Mouse (Mus musculus): ENCODE measurements around the gene 1500009C09Rik. TPM values are rescaled to one million over a fixed set of nuclear protein-coding genes. Genes with fewer than 3 reads are reported as not detected.

Gene 1500009C09Rik
- polyA plus RNA-seq, 1 experiment from 2014 or later, result 13.3 TPM

DNA sequence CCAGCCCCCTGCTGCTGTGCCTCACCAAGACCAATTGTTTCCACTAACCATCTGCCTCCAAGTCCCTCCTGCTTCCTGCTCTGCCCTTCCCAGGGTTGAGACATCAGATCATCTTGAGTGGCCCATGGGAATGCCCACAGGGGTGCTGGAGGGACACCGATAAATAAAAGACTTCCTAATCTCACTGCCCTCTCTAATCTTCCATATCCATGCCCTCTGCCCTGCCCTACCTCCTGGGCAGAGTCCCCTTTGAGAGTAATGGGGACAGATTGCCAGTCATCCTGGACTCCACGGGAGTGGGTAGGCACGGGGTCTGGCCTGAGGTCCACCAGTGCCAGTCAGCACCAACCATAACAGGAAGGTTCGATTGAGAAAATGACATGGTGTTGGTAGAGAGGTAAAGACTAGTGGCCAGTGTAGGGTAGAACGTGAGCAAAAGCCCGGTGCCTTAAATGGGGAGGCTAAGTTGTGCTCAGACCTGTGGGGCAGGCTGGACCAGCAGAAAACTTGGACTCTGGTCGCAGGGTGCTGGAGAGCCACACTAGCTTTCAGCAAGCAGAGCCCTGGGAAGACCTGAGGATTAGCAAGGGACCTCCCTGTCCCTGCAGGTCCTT, 27.5 kb upstream of the 1500009C09Rik start:
- Histone ChIP-seq H3K9ac (replicated peaks; ENCODE audit: low read depth, low read length) (no peak overlapping the region), H3K36me3 (ENCODE audit: control insufficient read depth, insufficient read depth, low read length) (no peaks in the 10 kb centered on the region), H3K27ac (ENCODE audit: low read depth, low read length) (no peak overlapping the region), H3K9me3 (ENCODE audit: control insufficient read depth, low read length) (no peaks in the 10 kb centered on the region), H3K4me3 (ENCODE audit: low read depth, low read length) (no peak overlapping the region; the same call in 1 of the 2 replicates), H3K4me1 (ENCODE audit: control insufficient read depth, insufficient read depth, low read length) (peaks cover 5% of the 10 kb centered on the region; the same call in 1 of the 2 replicates), H3K4me2 (ENCODE audit: low read depth, low read length) (peak overlapping the region; percentile 59), H3K27me3 (ENCODE audit: control insufficient read depth, insufficient read depth, low read length) (0 out of 2 replicates have a peak, but pooled peaks cover 3% of the 10 kb centered on the region)
- WGBS, result 47% methylated on average over 7 of the region's 7 CpGs
- peak; percentile 24; the same call in 1 of the 2 replicates for ATAC-seq (ENCODE audit: low read depth)

DNA sequence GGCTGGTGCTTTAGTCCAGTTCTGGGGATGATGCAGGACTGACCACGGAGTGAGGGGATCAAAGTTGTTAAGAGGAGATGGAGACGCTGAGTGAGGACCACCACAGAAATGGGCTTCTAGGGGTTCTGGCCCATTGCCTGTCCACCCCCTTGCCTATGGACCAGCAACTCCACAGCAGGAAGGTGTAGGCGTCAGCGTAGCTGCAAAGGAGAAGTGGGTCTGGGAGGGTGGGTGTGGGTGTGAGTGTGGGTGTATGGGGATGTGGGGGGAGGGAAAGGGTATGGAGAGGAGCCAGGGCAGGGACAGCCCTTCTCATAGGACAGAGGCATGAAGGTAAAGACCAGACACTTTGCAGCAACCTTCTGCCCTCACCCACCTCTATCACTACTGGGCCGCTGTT, 26.4 kb upstream of the 1500009C09Rik start:
- WGBS, result 91% methylated on average over 5 of the region's 5 CpGs
- Histone ChIP-seq H3K9me3 (ENCODE audit: control insufficient read depth, low read length) (no peaks in the 10 kb centered on the region), H3K9ac (replicated peaks; ENCODE audit: low read depth, low read length) (no peak overlapping the region), H3K4me2 (ENCODE audit: low read depth, low read length) (no peak overlapping the region), H3K27me3 (ENCODE audit: control insufficient read depth, insufficient read depth, low read length) (0 out of 2 replicates have a peak, but pooled peaks cover 3% of the 10 kb centered on the region), H3K27ac (ENCODE audit: low read depth, low read length) (no peak overlapping the region), H3K4me1 (ENCODE audit: control insufficient read depth, insufficient read depth, low read length) (peaks cover 5% of the 10 kb centered on the region; the same call in 1 of the 2 replicates), H3K36me3 (ENCODE audit: control insufficient read depth, insufficient read depth, low read length) (no peaks in the 10 kb centered on the region), H3K4me3 (ENCODE audit: low read depth, low read length) (no peak overlapping the region)
- no peak for ATAC-seq (ENCODE audit: low read depth)

DNA sequence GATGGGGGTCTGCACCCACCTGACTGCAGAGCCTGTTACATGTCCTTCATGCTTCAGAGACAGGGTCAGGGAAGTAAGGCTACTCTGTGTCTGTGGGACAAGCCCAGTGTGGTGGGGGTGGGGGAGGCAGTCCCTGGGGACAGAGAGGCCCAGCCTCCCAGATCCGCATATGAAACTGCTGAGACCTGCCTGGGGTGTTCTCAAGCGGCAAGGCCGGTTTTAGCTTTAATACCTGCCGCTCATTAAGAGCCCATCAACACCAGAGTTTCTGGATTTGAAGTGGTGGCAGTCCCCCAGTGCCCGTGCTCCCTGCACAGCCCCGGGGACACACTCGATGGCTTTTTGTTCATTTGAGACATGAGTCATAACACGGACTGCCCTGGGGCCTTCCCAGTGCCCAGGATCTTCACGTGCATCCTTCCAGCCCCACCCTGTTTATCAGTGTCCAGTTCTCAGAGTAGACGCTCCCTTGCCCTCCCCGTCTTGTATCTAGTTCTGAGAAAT, 22.6 kb upstream of the 1500009C09Rik start:
- Histone ChIP-seq H3K36me3 (ENCODE audit: control insufficient read depth, insufficient read depth, low read length) (no peaks in the 10 kb centered on the region), H3K4me1 (ENCODE audit: control insufficient read depth, insufficient read depth, low read length) (no peaks in the 10 kb centered on the region), H3K4me3 (ENCODE audit: low read depth, low read length) (no peak overlapping the region), H3K27ac (ENCODE audit: low read depth, low read length) (no peak overlapping the region; the same call in 1 of the 2 replicates), H3K4me2 (ENCODE audit: low read depth, low read length) (no peak overlapping the region), H3K9me3 (ENCODE audit: control insufficient read depth, low read length) (no peaks in the 10 kb centered on the region), H3K9ac (replicated peaks; ENCODE audit: low read depth, low read length) (no peak overlapping the region), H3K27me3 (ENCODE audit: control insufficient read depth, insufficient read depth, low read length) (0 out of 2 replicates have a peak, but pooled peaks cover 2% of the 10 kb centered on the region)
- ATAC-seq (ENCODE audit: low read depth), result no peak
- 46% methylated on average over 11 of the region's 11 CpGs for WGBS

DNA sequence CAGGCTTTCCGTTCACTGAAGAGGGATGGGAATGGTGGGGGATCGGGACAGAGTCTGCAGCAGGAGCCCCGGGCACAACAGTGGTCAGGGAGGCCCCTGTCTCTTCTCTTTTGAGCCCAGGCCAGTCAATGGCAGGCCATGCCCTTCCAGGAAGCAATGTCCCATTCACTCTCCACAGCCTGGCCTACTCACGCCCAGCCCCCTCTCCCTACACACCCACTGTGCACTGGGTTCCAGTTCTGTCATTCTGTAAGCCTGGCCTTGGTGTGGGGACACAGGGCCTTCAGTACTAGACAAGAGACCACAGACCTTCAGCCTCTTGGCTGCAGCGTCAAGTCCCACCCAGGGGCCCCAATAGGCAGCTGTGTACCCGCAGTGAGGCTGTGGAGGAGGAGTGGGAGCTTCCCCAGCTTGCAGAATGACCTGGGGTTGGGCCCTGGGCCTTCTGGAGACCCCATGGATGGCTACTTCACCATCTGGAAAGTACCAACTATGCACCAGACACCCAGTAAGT, 22.0 kb upstream of the 1500009C09Rik start:
- H3K4me1 ChIP-seq (ENCODE audit: control insufficient read depth, insufficient read depth, low read length), result no peaks in the 10 kb centered on the region
- no peak overlapping the region for H3K9ac ChIP-seq (replicated peaks; ENCODE audit: low read depth, low read length)
- no peak for ATAC-seq (ENCODE audit: low read depth)
- H3K27ac ChIP-seq (ENCODE audit: low read depth, low read length), result no peak overlapping the region
- no peaks in the 10 kb centered on the region for H3K27me3 ChIP-seq (ENCODE audit: control insufficient read depth, insufficient read depth, low read length)
- no peak overlapping the region for H3K4me2 ChIP-seq (ENCODE audit: low read depth, low read length)
- 68% methylated on average over 6 of the region's 6 CpGs for WGBS
- H3K4me3 ChIP-seq (ENCODE audit: low read depth, low read length), result no peak overlapping the region
- H3K36me3 ChIP-seq (ENCODE audit: control insufficient read depth, insufficient read depth, low read length), result no peaks in the 10 kb centered on the region
- H3K9me3 ChIP-seq (ENCODE audit: control insufficient read depth, low read length), result no peaks in the 10 kb centered on the region

DNA sequence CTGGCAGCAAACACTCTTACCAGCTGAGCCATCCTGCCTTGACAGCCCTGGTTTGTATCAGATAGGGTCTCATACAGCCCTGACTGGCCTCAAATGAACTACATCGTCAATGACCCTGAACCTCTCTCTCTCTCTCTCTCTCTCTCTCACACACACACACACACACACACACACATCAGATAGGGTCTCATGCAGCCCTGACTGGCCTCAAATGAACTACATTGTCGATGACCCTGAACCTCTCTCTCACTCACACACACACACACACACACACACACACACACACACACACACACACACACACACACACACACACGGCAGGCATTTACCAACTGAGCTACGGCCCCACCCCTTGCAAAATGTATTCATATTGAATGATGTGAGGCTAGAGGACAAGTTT, 21.1 kb upstream of the 1500009C09Rik start:
- ATAC-seq (ENCODE audit: low read depth), result no peak
- Histone ChIP-seq H3K27ac (ENCODE audit: low read depth, low read length) (no peak overlapping the region), H3K9me3 (ENCODE audit: control insufficient read depth, low read length) (no peaks in the 10 kb centered on the region), H3K4me1 (ENCODE audit: control insufficient read depth, insufficient read depth, low read length) (no peaks in the 10 kb centered on the region), H3K4me3 (ENCODE audit: low read depth, low read length) (no peak overlapping the region), H3K9ac (replicated peaks; ENCODE audit: low read depth, low read length) (no peak overlapping the region), H3K27me3 (ENCODE audit: control insufficient read depth, insufficient read depth, low read length) (no peaks in the 10 kb centered on the region), H3K36me3 (ENCODE audit: control insufficient read depth, insufficient read depth, low read length) (no peaks in the 10 kb centered on the region), H3K4me2 (ENCODE audit: low read depth, low read length) (no peak overlapping the region)
- WGBS, result 79% methylated on average over 4 of the region's 4 CpGs

DNA sequence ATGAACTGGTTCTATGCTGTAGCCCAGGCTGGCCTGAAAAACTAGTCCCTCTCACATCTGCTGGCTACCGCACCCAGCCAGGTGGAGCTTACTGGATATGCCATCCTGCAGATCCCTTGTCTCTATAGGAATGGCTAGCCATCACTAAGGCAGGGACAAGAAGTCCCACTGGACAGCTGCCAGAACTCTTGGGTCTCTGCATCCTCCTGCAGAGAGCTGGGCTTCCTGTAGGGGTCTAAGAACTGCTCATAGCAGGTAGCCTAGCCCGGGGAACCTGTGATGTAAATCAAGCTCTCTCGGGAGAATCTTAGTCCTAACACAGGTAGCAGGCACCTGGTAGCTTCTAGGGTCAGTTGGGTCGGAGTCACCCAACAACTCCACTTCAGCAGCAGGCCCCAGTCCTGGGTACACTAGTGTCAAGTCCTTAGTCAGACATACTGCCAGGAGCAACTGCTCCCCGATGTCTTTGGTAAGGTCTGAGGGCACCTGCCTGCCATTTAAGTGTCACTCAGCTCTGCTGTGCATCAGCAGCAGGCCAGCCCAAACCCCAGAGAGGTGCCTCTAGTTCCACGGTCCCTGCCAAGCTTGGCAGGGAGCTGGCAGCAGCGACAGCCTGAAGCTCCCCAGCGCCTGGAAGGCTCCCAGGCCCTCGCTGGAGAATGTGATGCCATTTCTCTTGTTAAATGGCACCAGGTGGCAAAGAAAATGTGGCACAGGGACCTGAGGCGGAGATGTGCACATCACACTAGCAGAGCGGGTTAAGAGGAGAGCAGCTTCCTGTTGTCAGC, 20.4 kb upstream of the 1500009C09Rik start:
- no peaks in the 10 kb centered on the region for H3K9me3 ChIP-seq (ENCODE audit: control insufficient read depth, low read length)
- no peak for ATAC-seq (ENCODE audit: low read depth)
- H3K9ac ChIP-seq (replicated peaks; ENCODE audit: low read depth, low read length), result no peak overlapping the region
- H3K4me2 ChIP-seq (ENCODE audit: low read depth, low read length), result no peak overlapping the region
- H3K4me1 ChIP-seq (ENCODE audit: control insufficient read depth, insufficient read depth, low read length), result no peaks in the 10 kb centered on the region
- 63% methylated on average over 11 of the region's 11 CpGs for WGBS
- H3K4me3 ChIP-seq (ENCODE audit: low read depth, low read length), result no peak overlapping the region
- no peaks in the 10 kb centered on the region for H3K36me3 ChIP-seq (ENCODE audit: control insufficient read depth, insufficient read depth, low read length)
- H3K27me3 ChIP-seq (ENCODE audit: control insufficient read depth, insufficient read depth, low read length), result no peaks in the 10 kb centered on the region
- no peak overlapping the region for H3K27ac ChIP-seq (ENCODE audit: low read depth, low read length)

DNA sequence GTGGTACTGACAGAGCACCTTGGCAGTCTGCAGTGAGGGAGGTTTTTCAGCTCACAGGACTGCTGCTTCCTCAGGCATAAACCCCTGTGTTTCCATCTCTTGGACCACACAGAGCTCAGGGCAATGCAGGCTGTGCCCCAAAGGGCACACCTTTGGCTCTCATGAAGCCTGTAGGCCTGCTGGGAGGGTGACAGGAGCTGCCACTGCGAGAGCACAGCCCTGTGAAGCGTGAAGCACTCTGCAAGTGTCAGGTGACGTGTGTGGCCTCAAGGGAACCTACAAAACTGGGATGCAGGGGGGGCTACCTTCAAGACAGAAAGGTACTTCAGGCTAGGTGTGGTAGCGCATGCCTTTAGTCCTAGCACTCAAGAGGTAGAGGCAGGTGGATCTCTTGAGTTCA, 19.5 kb upstream of the 1500009C09Rik start:
- no peak for ATAC-seq (ENCODE audit: low read depth)
- Histone ChIP-seq H3K36me3 (ENCODE audit: control insufficient read depth, insufficient read depth, low read length) (no peaks in the 10 kb centered on the region), H3K4me1 (ENCODE audit: control insufficient read depth, insufficient read depth, low read length) (no peaks in the 10 kb centered on the region), H3K4me2 (ENCODE audit: low read depth, low read length) (no peak overlapping the region), H3K27me3 (ENCODE audit: control insufficient read depth, insufficient read depth, low read length) (no peaks in the 10 kb centered on the region), H3K9me3 (ENCODE audit: control insufficient read depth, low read length) (no peaks in the 10 kb centered on the region), H3K9ac (replicated peaks; ENCODE audit: low read depth, low read length) (no peak overlapping the region), H3K27ac (ENCODE audit: low read depth, low read length) (no peak overlapping the region), H3K4me3 (ENCODE audit: low read depth, low read length) (no peak overlapping the region)
- WGBS, result 70% methylated on average over 4 of the region's 4 CpGs

DNA sequence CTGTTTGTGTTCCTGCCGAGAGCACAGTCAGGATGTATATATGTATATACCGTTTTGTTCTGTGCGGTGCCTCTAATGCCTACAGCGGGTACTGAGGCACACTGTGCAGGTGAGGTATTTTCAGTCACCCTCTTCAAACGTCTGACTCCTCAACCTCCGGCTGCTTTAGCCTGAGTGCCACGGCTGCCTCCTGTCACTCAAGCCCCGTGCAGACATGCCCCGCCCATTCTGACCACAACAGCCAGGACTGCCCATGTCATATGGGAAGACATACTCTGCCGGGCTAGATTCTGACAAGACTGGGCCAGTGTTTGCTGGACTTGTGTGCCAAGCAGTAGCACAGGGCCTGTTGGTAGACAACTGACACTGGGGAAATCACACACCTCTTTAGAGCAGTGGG, 16.5 kb upstream of the 1500009C09Rik start:
- H3K9me3 ChIP-seq (ENCODE audit: control insufficient read depth, low read length), result no peaks in the 10 kb centered on the region
- H3K4me1 ChIP-seq (ENCODE audit: control insufficient read depth, insufficient read depth, low read length), result no peaks in the 10 kb centered on the region
- no peaks in the 10 kb centered on the region for H3K36me3 ChIP-seq (ENCODE audit: control insufficient read depth, insufficient read depth, low read length)
- no peak overlapping the region for H3K4me2 ChIP-seq (ENCODE audit: low read depth, low read length)
- no peak overlapping the region for H3K27ac ChIP-seq (ENCODE audit: low read depth, low read length)
- 78% methylated on average over 10 of the region's 10 CpGs for WGBS
- ATAC-seq (ENCODE audit: low read depth), result no peak
- H3K9ac ChIP-seq (replicated peaks; ENCODE audit: low read depth, low read length), result no peak overlapping the region
- no peak overlapping the region for H3K4me3 ChIP-seq (ENCODE audit: low read depth, low read length)
- no peaks in the 10 kb centered on the region for H3K27me3 ChIP-seq (ENCODE audit: control insufficient read depth, insufficient read depth, low read length)

DNA sequence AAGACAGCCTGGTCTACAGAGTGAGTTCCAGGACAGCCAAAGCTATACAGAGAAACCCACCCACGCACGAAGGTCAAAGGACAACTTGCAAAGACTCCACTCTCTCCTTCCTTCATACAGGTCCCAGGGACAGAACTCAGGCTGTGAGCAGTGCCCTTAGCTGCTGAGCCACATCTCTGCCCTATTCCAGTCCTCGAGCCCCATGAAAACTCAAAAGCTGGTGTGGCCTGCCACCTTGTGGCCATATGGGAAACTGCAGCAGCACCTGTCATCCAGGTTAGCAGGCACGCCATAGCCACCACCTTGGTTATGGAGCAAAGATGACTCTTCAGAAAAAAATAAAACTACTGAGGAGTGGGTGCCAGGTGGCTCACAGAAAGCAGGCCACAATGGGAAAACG, 15.6 kb upstream of the 1500009C09Rik start:
- Histone ChIP-seq H3K9ac (replicated peaks; ENCODE audit: low read depth, low read length) (no peak overlapping the region), H3K36me3 (ENCODE audit: control insufficient read depth, insufficient read depth, low read length) (no peaks in the 10 kb centered on the region), H3K27me3 (ENCODE audit: control insufficient read depth, insufficient read depth, low read length) (no peaks in the 10 kb centered on the region), H3K4me1 (ENCODE audit: control insufficient read depth, insufficient read depth, low read length) (no peaks in the 10 kb centered on the region), H3K9me3 (ENCODE audit: control insufficient read depth, low read length) (no peaks in the 10 kb centered on the region), H3K4me3 (ENCODE audit: low read depth, low read length) (no peak overlapping the region), H3K4me2 (ENCODE audit: low read depth, low read length) (no peak overlapping the region), H3K27ac (ENCODE audit: low read depth, low read length) (no peak overlapping the region)
- ATAC-seq (ENCODE audit: low read depth), result peak; percentile 84; the same call in 1 of the 2 replicates
- WGBS, result 14% methylated on average over 5 of the region's 5 CpGs
